Mouse (Mus musculus): ENCODE measurements at regions not wholly inside any gene's neighbourhood (a gene's known extent, or its start where the extent isn't known, plus 50 kb on each side); places are given as distances from the start of the nearest gene placed in this dataset.

GRCm38 (mm10) chrX:98476473-98477254 is 328.1 kb downstream of the Ar start:
- no peak for TF ChIP-seq CTCF (IDR thresholded peaks at IDR 0.05; ENCODE audit: borderline replicate concordance, insufficient read depth, low read length)
- TF ChIP-seq POLR2A (IDR thresholded peaks at IDR 0.05; ENCODE audit: low read depth, low read length): no peak

Data from embryonic fibroblast, embryonic 13.5 days (primary cell).